Mouse (Mus musculus) pancreas, adult 10 weeks (tissue): Measurements from ENCODE around the gene Acss2. TPM values are rescaled to one million over a fixed set of nuclear protein-coding genes. Genes with fewer than 3 reads are reported as not detected.

ENCODE experiments used
- polyA plus RNA-seq: library from polyadenylated mRNA; stranded (reverse); fragments of 350-450 nt; fragmentation: Illumina TruSeq; extraction: RNeasy Lipid Tissue Mini Kit (QIAGEN cat#74804); gene quantifications from one replicate; pipeline ENCODE4 v1.2.3, GENCODE M21; 2015; ENCODE audit warnings: low read depth, low replicate concordance; ENCODE audit not compliant: insufficient read depth

Gene Acss2
- polyA plus RNA-seq: 6.0 TPM

DNA sequence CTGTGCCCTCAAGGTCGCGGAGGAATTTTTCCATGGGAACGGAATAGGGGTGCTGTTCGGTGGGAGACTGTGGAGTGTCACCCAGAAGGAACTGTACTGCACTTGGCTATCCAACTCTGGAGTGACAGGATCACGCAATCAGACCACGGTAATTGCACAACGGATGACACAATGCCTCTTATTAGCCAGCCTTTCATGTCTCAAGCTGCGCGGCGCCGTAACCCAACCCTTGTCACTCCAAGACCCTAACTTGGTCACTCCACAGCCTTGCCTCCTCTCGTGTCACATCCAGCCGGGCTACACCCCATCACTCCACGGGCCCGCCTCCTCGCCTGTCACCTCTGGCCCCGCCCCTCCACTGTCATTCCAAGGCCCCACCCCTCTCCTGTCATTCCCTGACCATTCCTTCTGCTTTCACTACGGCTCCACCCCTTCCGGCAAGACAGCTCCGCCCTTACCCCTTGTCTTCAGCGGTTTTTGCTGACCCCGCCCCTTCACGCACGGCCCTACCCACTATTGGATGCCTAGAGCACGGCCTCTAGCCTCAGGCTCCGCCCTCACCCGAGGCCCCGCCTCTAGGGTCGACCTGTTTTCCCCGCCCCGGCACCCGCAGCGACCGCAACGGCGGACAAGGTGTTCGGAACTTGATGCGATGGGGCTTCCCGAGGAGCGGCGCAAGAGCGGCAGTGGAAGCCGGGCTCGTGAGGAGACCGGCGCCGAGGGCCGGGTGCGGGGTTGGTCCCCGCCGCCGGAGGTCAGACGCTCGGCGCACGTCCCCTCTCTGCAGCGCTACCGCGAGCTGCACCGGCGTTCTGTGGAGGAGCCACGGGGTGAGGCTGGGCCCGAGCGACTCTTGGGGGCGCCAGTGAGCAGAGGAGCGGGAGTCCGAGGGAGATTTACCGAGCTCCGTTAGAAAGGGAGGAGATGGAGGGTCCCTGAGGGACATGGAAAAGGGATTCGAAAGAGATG, at the start of gene Acss2, which contains the start of gene Ggt7:
Gene Acss2 (plus strand): TSS at position 494 of the 969 bp plus-strand sequence.
Gene Ggt7 (minus strand): TSS at position 783 of the 969 bp plus-strand sequence.

DNA sequence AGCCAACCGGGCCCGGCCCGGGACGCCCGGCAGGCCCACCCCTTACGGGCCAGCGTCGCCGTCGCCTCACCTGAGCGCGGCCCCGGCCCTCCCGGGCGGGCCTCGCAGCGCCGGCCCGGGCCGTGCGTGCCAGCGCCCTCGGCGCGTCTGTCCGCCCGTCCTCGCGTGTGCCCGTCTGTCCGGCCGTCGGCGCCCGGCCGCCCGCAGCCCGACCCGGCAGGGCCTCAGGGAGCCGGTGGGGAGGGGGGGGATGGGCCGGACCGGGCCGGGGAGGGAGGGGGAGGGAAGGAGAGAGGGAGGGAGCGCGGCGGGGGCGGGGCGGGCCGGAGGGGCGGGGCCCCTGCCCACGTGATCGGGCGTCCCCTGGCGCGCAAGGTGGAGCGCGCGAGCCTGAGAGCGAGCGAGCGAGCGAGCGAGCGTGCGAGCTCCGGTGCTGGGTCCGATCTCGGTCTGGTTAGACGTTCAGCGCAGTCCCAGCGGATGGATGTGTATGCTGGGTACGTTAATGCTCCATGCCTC, 44.1 kb upstream of the Acss2 start, which contains the start of gene Ncoa6:
Gene Ncoa6 (minus strand): TSS at position 325 of the 519 bp plus-strand sequence.

DNA sequence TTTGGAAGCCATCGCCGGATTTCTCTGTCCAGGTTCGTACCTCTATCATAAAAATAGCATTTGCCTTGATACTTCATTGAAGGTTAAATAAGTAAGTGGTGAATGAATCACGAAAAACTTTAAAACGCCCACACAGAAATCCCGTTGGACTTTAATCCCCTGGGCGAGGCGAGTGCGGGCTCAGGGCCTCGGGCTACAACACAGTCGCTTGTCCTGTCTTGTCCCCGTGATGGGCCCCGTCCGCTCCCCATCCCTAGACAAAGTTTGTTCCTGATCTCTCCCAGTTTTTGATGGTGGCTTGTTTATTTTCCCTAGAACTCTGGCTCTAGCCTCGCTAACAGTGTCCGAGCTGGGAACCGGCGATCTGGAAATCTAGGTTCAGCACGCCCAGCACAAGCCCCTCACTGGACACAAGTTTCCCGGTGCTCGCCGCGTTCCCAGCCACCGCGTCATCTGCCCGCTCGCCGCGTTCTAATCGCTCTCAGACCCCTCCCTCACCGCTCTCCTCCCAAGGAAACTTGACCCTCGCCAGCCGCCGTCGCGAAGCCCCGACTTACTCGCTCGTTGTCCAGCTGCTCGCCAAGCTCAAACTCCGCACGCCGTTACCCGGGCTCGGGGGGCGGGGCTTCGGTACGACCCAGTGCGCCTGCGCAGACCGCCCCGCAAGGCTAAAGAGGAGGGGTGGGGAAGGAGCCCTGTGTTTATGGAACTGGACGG, 74.5 kb downstream of the Acss2 start, which contains the start of gene Gss:
Gene Gss (minus strand): TSS at position 674 of the 717 bp plus-strand sequence.

DNA sequence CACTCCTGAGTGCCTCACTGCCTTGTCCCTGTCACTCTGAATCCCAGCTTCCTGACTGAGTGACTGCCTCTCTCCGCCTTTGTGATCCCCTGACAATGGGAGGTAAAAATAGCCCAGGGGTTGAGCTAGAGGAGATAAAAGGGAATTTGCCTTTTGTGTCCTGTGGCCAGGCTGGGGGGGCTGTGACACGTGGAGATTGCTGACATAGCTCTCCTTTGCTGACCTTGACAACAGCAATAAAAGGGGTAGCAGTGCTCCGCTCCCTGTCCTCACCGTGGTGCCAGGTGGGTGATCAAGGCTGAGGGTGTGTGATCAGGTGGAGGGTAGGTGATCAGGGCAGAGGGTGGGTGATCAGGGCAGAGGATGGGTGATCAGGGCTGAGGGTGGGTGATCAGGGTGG, 93.2 kb downstream of the Acss2 start, which contains the start of gene Myh7b:
Gene Myh7b (plus strand): TSS at position 235 of the 400 bp plus-strand sequence.

Other genes starting within 250 kb of the Acss2 start
- 36.9 TPM for gene Map1lc3a, start 241.7 kb upstream of the Acss2 start, polyA plus RNA-seq
- 7.3 TPM for gene Pigu, start 160.5 kb upstream of the Acss2 start, polyA plus RNA-seq
- 34.1 TPM for gene Trp53inp2, start 136.9 kb upstream of the Acss2 start, polyA plus RNA-seq
- 7.0 TPM for gene Ncoa6, start 44.1 kb upstream of the Acss2 start, polyA plus RNA-seq
- gene Ggt7, start 289 bp downstream of the Acss2 start, polyA plus RNA-seq: 4.5 TPM
- 3.0 TPM for gene Gss, start 74.9 kb downstream of the Acss2 start, polyA plus RNA-seq
- gene Myh7b, start 93.3 kb downstream of the Acss2 start, polyA plus RNA-seq: not detected
- gene Trpc4ap, start 174.4 kb downstream of the Acss2 start, polyA plus RNA-seq: 34.8 TPM
- gene Edem2, start 211.5 kb downstream of the Acss2 start, polyA plus RNA-seq: 84.1 TPM
- gene Gm17581, start 217.9 kb downstream of the Acss2 start, polyA plus RNA-seq: not detected
- gene Procr, start 233.2 kb downstream of the Acss2 start, polyA plus RNA-seq: 6.8 TPM